Mouse (Mus musculus) left cerebral cortex, adult 8-10 months (tissue): ENCODE measurements around the gene Adrb1. TPM values are rescaled to one million over a fixed set of nuclear protein-coding genes. Genes with fewer than 3 reads are reported as not detected.
A peak's percentile ranks its signal among the peaks of the same experiment; 100 is the strongest.

Experiments used
- DNase-seq, 2 experiments: peaks; one replicate each; pipeline ENCODE4 v3.0.0; 2022; ENCODE audit warnings: low spot score in 2 of 2
- total RNA-seq, 4 experiments: library from RNA; stranded (reverse); gene quantifications; 2 replicates each; pipeline ENCODE4 v1.2.4; 2022

Adrb1 gene
- total RNA-seq = 10 to 100 TPM; 31.2 to 37.7 (median 35.3) TPM

DNA sequence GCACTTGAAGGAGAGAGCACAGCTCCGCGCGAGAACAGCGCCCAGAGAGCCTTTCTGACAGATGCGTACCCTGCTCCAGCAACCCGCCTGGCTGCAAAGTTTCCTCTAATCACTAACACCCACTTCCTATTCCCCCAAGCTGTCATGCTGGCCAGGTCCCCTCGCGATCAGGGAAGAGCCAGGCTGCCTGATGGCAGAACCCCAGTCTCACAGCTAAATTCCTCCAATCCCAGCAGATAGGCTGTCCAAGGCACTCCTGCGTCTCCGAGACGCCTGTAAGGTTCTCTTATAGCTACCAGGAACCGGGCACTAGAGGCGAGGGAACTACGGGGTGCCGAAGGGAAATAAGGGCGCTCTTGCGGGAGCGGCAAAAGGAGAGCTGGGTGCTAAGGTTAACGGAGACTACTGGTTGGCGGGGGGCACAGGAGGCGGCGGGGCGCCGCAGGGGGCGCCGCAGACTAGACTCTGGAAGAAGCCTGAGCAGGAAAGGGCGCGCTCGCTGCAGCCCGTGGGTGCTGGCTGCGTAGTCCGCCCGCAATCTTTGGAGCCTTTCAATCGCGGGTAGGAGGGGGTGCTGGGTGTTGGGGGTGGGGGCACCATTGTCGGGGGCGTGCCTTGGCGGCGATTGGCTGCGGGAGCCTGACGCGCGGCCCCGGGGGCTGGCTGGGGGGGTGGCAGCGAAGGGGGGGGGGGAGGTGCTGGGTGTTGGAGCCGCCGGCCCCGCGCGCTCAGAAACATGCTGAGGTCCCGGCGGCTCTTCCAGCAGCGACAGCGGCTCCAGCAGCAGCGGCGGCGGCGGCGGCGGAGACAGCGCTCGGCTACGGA is at the start of gene Adrb1:
TSS of gene Adrb1 (plus strand) at position 813 of the 825 bp plus-strand sequence.
- peak; percentile 72 to 75 for DNase-seq

DNA sequence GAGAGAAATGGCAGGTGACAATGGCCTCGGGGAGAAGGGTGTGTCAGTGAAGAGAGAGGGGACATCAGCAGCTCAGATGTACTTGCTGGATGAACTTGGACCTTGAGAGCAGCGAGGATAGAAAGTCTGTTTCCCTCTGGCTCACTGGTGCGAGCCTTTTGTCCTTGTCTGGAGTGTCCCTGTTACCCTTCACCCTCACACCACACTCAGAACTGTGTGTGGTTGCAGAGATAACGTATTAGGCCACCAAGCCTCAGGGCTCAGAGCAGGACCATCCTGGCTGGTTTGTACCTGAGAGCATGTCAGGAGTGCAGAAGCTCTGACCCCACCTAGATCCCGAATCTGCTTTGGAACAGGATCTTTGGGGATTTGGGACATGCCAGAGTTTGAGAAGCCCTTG is 46.3 kb upstream of the Adrb1 start:
- no peak for DNase-seq

DNA sequence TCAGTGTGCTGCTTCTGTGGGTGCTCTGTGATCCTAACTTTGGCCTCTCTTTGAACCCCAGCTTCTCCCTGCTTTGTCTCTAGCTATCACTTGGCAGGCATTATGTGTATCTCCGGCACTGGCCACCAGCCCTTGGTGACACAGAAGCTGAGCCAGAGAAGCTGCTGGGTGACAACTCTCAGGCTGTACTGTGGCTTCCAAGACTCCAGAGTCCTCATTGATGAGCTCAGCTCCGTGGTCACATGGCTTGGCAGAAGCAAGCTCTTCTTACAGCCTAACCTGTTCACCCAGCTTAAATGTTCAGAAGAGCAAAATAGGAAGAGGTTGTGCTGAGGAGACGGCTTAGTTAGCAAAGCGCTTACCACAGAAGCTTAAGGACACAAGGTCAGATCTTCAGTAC is 45.5 kb upstream of the Adrb1 start:
- no peak for DNase-seq

DNA sequence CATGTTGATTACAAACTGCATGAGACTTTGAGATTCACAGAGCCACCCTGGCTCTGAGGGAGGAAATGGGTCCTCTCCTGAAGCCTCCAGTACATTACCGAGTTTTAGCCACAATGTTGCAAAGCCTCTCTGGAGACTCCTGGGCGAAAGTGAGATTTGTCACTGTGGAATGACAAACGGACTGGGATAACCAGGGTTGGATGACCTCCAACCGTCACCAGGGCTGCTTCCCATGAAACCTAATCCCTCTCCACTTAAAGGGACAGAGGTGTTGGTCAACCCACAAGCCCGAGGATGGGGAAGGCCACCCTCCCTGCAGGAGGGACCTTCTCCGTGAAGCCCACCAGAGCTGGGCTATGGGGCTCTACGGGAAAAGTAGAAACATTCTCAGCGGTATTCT is 44.4 kb upstream of the Adrb1 start:
- DNase-seq = no peak

DNA sequence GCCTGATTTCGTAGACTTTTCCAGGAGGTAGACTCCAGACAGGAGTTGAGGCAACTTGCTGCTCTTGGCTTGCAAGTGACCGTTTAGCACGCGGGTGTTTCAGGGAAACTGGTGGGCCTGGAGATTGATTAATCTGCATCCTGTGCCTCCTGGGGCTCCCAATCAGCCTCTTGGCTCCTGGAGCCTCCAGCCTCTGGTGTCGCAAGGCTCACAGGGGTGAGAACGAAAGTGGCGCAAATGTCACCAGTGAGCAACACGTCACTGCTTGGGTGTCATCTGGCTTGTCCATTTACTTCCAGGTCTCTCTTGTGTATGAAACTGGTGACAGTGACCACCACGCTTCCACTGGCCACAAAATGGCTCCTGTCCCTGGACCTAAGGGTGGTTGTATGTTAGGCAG is 43.5 kb upstream of the Adrb1 start:
- DNase-seq = no peak

DNA sequence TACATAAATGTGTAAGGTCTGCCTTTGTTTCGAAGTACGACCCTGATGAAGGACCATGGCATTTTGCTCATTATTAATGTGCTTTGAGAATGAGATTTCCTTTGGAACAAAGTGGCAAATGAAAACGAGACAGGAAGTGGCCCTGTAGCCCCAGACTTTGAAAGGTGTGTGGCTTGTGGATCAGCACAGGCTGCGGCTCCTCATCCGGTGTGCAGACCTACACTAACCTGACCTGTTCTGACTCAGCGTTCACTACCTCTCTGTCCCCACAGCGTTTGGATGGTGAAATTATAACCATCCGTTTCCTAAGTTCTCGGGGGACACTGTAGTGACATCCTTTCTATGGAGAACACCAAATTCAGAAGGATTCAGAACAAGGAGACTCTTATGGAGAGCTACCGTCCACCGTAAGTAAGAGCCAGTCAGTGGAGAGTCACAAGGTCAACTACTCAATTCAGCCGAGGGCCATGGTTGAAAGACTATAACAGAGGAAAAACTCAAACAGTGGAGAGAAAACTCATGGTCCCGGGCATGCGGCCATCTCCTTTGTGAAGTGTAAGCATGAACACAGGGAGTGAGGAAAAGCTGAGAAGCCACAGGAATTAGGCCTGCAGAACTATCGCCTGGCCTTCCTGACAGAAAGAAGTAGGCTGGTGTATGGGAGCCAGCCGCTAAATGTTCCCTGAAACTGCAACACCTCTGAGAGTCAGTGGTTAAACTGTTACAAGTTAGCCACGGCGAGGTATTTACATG is 42.6 kb upstream of the Adrb1 start:
- DNase-seq = no peak

DNA sequence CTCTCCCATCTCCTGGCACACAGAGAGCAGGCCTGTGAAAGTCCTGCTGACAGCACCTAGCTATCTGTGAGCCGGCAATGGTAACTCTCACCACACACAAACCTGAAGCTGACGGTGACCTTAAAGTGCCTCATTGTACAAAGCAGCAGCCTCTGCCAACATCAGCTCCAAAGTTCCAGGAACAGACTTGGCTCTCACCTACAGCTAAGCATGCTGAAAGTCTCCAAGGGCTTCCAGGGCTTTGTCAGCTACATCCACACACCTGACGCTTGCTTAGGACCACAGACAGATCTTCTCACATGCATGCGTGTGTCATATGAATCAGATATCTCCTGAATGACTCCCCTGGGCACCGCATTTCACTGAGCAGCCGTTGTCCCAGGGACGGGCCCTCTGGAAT is 42.0 kb upstream of the Adrb1 start:
- DNase-seq = no peak

DNA sequence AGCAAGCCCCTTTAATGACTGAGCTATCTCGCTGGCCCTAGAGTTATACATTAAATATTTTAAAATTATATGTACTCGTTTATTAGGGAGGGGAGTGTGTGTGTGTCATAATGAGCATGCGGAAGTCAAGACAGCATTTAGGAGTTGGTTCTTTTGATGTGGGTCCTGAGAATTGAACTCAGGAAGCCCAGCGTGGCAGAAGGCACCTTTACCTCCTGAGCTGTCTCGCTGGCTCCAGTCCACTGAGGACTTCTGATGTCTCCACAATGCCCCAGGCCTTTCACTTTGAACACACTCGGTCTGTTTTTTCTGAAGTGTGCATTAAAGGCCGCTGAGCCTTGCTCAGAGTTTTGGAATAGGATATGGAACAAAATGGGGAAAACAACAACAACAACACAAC is 39.7 kb upstream of the Adrb1 start:
- no peak for DNase-seq

DNA sequence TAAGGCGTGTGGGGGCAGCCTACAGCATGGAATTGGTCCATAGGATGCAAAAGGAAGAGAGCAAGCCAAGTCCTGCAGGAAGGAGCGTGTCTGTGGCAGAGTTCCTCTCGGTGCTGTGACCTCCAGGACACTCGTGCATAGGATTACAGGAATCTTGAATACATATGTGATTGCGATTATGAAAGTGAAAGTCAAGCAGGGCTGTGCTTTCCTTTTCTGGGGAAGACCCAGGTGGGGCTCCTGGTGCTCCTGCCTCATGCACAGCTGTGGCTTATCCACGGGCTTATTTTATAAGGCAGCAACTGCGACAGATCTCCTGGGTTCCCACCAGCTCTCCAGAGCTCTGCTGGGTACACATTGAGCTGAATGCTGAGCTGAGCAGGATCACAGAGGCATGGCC is 39.2 kb upstream of the Adrb1 start:
- no peak for DNase-seq

DNA sequence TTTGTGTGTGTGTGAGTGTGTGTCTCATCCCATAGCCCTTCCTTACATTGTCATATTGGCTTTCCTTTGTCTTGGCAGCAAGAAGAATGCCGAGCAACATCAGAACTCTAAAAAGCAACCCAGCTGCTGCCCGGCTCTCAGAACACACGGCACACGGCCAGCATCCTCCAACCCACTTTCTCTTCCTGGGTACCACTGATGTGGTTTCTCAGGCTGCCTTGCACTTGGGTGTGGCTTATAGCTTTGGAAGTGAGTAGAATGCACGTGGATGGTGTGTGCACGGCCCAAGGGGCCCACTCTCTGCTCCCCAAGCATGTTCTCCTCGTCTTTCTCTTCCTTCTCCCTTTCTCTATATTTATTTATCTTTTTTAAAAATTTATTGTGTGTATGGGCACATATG is 36.5 kb upstream of the Adrb1 start:
- no peak for DNase-seq

DNA sequence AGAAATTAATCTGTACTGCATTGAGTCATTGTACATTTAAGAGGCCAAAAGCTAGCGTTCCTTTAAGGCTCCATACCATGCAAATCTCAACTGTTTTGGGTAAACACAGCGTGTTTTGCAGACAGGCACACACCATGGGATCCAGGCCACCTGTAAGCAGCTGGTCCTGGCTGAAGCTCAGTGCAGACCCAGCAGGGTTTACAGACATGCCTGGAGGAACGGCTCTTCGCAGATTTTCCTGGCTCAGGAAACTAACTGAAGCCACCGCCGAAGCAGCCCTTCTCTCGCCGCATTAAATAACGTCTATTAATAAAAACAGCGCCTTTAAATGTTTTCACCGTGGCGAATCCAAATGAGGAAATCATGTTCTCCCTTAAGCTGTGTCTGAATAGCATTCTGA is 35.8 kb upstream of the Adrb1 start:
- no peak for DNase-seq

DNA sequence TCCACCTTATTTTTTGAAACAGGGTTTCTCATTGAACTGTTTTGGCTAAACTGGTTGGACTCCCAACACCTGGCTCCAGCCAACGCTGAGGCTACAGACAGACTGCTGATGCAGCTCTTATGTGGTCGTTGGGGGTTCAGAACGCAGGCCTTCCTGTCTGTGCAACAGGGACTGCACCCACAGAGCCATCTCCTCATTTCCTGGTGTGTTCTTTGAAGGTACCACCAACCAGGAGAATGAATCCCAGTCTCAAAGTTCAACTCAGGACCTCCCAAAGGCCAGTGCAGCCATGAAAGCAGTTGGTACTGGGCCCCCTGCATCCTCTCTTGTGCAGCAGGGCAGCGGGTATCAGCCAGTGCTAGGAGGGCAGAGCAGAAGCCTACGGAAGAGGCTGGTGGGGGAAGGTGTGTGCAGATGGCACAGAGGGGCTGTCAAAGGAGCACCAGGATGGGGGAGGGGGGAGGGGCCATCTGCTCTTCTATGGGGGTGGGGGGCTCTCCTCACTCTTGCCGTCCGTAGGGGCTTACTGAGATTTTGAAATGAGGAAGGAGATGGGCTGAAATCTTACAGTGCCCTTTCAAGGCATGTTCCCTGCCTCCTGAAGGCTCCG is 34.9 kb upstream of the Adrb1 start:
- no peak for DNase-seq

DNA sequence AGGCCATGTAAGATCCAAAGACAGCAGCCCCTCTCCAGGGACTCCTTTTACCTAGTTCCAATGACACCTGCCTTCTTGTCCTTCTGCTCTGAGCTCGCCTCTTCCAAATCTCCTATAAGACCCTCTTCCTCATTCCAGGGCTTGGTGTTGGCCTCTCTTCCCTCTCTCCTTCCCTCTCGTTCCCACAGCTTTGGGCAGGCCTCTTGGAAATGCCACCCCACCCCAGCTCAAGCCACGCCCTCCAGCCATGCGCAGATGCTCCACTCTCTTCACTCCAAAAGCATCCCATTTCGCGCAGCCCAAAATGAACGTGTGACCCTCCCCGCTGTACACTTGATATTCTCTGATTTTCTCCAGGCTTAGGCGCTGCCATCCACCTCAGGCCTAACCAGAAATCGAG is 34.3 kb upstream of the Adrb1 start:
- DNase-seq = no peak

DNA sequence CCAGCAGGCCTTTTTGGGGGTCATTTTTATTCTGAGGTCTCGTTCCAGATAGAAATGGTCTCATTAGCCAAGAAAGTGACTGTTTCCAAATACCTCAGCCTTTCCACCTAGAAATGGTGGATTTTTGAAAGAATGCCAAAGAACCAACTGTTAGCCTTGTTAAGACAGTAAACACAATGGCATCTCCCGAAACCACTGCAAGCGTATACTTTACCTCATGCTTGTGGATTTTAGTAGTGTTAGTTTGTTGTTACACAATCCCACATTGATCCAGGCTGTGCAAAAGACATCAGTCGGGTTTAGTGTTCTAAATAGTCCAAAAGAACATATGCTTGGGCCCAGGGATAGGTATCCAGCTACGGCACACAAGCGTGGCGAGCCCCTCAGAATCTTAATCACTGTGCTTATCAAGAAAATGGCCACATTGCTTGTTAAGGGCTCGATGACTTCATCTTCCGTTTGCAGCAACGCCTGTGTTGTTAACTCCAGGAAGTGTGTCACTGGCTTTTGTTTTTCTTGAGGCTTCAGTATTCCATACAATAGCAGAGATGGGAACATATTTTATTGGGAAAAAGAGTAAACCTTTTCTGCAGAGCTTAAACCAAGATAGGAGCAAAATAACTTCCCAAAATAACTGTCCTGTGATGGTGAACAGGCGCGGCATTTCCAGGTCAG is 33.2 kb upstream of the Adrb1 start:
- DNase-seq = no peak

DNA sequence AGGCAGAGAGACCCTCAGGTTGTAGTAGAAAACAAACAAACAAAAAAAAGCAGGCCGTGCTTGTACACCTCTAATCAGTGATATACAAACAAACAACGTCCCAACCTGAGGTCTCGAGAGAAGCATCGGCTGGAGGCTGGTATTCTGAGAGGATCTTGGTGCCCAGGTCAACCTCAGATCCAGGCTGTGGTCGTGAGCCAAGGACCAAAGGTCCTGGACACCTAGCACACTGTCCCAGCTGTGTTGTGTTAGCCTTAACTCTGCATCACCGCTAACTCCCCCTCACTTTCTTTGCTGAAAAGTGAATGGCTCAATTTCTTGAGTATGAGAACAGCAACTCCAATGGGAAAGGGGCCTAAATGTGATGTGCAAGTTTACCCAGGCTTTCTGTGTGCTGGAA is 32.5 kb upstream of the Adrb1 start:
- no peak for DNase-seq

DNA sequence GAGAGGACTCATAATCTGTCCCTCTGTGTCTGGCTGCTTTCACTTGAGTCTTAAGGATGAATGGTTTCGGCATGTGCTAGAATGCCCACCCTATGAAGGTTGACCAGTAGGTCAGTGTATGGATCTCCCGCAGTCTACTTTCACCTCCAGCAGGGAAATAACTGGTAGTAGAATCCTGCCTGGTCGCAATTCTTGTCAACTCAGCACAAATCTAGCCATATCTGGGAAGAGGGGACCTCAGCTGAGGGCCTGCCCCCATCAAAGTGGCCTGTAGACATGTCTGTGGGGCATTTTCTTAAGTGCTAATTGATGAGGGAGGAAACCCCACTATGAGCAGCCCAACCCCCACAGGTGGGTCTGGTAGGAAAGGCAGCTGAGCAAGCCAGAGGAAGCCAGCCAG is 30.9 kb upstream of the Adrb1 start:
- DNase-seq = no peak

DNA sequence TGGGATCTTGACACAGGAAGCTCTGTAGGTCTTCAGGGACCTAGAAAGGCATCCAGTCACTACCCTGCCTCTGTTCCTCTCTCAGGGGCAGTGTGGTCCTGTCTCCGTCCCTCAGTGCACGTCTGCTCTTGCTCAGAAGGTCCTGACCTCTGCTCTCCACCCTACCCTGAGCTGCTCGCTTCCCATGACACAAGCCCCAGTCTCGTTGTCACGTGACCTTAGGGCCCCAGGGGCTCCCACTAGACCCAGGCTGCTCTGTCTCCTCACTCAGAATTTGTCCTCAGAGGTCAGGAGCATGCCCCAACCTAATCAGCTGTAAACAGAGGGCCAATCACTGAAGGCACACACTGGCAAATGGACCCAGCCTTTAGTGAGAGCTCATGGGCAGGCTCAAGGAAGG is 29.5 kb upstream of the Adrb1 start:
- no peak for DNase-seq

DNA sequence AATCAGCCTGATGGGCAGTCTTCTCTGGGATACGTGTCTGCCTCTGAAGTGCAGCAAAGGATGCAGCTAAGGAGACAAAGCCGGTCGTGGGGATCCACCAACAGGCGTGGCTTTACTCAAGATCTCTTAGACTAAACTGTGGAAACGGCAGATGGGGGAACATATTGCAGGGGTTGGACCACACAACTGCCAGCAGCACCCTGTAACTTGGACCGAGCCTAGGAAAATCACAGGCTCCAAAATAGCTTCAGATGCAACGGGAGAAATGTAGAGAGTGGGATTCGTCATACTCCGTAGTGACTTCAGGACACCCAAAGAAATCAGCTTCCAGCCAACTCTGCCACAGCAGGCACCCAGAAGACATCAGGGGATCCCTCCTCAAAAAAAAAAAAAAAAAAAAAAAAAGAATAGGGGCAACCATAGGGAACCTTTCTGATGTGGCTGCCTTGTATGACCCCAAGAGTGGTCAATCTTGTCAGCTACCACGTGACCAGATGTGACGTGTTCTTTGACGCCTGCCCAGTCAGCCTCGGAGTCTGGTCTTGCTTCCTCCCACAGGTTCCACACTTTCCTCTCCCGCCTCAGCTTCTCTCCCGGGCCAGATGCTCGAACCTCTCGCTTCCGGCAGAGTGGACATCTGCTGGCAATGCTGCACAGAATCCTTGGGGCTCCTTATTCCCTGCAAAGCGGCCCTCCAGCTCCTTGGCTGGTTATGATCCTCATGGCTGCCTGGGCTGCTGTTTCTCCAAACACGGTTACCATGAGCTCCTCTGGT is 24.4 kb upstream of the Adrb1 start:
- DNase-seq = peak in 1 of 2 experiments; percentile 87

DNA sequence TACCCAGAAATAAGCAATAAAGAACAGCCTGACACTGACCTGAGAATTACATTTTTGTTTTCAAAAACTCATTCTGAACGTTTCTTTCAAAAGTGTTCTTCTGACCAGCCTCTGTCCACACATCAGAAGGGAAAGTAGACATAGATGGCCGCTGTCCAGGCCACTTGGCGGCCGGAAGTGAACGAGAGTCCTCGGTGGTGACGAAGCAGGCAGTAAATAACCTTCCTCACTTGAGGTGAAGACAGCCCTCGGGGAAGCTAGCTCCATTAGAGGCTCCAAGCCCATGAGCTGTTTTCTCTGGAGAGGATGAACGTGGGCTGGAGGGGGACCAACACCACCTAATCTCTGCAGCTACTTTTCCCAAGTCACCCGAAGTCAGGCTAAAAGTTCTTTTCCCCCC is 21.2 kb upstream of the Adrb1 start:
- DNase-seq = no peak

DNA sequence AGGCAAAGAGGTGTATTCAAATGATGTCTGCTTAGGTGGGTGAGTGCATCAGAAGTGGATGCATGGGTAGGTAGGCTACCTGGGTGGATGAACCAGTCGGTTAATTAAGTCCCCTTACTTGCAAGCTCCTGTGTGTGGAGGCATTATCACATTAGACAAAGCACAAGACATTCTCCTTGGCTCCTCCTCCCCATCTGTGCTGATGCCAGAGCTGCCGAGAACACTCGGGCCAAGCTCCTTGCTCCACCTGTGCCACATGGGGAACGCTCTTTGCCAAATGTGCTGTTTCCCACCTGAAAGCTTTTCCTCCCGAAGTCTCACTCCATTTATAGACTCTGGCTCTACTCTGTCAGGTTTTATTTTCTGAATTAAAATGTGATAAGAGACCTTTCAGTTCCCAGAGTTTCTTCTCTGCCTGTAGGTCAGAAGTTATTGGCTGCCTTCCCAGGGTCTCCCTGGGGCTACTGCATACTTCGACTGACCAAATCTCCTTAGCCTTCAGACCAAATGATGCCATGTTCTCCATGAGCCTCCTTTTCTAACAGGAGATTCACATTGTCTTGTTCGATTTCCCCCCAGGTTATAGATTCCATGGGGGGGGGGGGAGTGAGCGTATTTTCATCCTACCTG is 20.5 kb upstream of the Adrb1 start:
- DNase-seq = no peak

DNA sequence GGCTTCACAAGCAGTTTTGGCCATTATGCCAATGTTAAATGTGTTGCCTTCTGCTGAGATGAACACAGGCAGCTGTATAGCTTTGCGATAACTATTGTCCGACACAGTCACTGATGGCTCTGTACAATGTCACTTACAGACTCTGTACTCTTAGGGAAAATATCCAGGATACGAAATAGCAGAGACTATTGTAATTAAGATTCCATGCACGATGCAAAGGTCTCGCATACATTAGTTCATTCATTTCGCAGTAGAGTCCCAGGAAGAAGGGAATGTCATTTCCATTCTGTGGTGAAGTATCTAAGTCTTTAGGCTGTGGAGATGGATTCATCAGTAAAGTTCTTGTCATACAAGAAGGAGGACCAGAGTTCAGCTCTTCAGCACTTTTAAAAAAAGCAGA is 20.0 kb upstream of the Adrb1 start:
- DNase-seq = no peak
